Mouse (Mus musculus) lung, postnatal 0 days (tissue): Measurements from ENCODE around the gene Dram1.

Experiments
- CTCF ChIP-seq: IDR thresholded peaks from 2 replicates; pipeline ENCODE4 v1.5.1; 2016; ENCODE audit warnings: antibody characterized with exemption, mild to moderate bottlenecking
- EP300 ChIP-seq: IDR thresholded peaks from 2 replicates; pipeline ENCODE4 v1.6.1; 2016; ENCODE audit warnings: antibody characterized with exemption, mild to moderate bottlenecking, control low read depth

DNA sequence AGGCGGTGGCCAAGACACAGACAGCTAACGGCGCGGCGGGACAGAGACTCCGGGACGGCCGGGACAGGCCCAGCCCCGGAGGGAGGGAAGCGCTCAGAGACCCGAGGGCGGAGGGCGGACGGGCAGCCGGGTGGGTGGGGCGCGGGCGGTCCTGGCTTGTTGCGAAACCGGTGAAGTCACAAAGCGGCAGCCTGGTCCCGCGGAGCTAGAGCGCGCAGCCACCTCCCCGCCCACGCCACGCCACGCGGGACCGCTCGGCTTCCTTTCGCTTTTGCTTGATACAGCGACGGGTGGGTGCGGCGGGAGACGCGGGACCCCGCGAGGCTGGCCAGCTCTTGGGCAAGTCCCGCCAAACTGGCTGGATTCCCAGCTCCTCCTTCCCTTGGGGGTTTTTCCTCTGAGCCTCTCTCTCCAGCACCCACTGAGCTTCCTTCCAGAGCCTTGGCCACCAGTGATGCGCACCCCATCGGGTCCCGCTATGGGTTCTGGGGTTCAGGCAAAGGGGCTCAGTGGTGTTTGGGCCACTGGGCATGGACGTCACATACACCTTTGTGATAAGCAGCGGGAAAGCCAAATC is 21.8 kb downstream of the Dram1 start:
- TF ChIP-seq CTCF (no peak), EP300 (no peak)
